Mouse (Mus musculus): ENCODE measurements around the gene Gbf1. TPM values are rescaled to one million over a fixed set of nuclear protein-coding genes. Genes with fewer than 3 reads are reported as not detected.

The Gbf1 gene
- total and polyA plus RNA-seq, 3 experiments = 23.7 to 400 (median 54.1) TPM

DNA sequence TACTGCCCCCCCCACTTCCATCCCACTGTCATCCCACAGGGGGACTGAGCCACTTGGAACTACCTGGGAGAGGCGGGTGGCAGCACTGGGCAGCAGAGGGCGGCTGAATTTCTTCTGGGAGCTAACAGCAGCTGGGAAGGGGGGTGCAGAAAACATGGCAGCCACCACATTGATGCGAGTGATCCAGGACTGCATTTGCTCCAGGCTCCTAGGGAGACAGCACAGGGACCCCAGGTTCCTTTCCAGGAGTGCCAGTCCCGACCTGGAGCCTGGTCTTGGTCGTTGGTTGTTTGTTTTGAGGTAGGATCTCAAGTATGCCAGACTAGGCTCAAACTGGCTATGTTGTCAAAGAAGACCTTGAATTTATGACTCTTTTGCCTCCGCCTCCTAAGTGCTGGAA lies 161.3 kb downstream of the Gbf1 start:
- Histone ChIP-seq H3K9me3 (replicated peaks; ENCODE audit: insufficient read depth, low read length) (no peaks in the 10 kb centered on the region), H3K79me2 (ENCODE audit: control insufficient read depth, insufficient read depth, low read length, poor library complexity) (no peaks in the 10 kb centered on the region), H3K27me3 (ENCODE audit: control insufficient read depth in 1 of 2, insufficient read depth in 2 of 2, low read length in 2 of 2) (no peaks in the 10 kb centered on the region), H3K4me1 (ENCODE audit: control insufficient read depth in 1 of 2, insufficient read depth in 2 of 2, low read length in 2 of 2) (peaks cover 14 to 30% of the 10 kb centered on the region in 2 experiments), H3K27ac (ENCODE audit: control insufficient read depth, low read depth, low read length) (no peak overlapping the region), H3K4me3 (ENCODE audit: control insufficient read depth in 1 of 2, insufficient read depth in 1 of 2, low read depth in 2 of 2, low read length in 2 of 2) (no peak overlapping the region), H3K9ac (ENCODE audit: control insufficient read depth, low read depth, low read length, poor library complexity, severe bottlenecking) (no peak overlapping the region), H3K36me3 (ENCODE audit: control insufficient read depth in 1 of 2, insufficient read depth in 2 of 2, low read length in 2 of 2) (peaks cover 0 to 16% of the 10 kb centered on the region in 2 experiments; a peak in 2 of 4 replicates)
- DNase-seq (ENCODE audit: low read depth, low spot score) = no peak
- 0 out of 4 replicates have a peak, but pooled peaks of 1 of the 2 experiments have one; percentile 12 for TF ChIP-seq POLR2A (IDR thresholded peaks at IDR 0.05; ENCODE audit: control insufficient read depth in 1 of 2, insufficient read depth in 1 of 2, low read depth in 1 of 2, low read length in 2 of 2, poor library complexity in 1 of 2)
- no peak for TF ChIP-seq ELF1 (IDR thresholded peaks at IDR 0.05; ENCODE audit: low read depth, low read length)
- TF ChIP-seq SIN3A (IDR thresholded peaks at IDR 0.05; ENCODE audit: low read length) = no peak

DNA sequence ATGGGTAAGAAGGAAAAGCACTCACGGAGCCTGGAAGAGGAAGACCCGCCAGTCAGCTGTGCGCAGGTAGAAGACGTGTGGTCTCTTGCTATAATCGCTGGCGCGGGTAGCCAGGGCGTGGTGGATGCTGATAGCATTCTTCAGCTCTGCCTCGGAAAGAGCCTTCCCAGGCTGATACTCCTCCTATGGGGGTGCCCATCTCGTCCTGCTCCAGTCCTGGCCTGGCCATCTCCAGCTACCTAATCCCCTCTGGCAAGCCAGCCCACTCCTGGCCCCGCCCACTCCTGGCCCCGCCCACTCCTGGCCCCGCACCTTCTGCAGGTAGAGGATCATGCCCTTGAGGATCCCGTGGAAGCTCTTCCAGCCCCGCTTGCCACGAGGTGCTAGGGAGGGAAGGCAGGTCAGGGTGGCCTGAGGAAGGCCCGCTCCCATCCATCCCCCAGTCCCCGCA lies 161.9 kb downstream of the Gbf1 start:
- Histone ChIP-seq H3K27me3 (ENCODE audit: control insufficient read depth in 1 of 2, insufficient read depth in 2 of 2, low read length in 2 of 2) (no peaks in the 10 kb centered on the region), H3K4me3 (ENCODE audit: control insufficient read depth in 1 of 2, insufficient read depth in 1 of 2, low read depth in 2 of 2, low read length in 2 of 2) (peak overlapping the region; percentile 7 to 27; a peak in 3 of 4 replicates), H3K4me1 (ENCODE audit: control insufficient read depth in 1 of 2, insufficient read depth in 2 of 2, low read length in 2 of 2) (peaks cover 14 to 30% of the 10 kb centered on the region in 2 experiments), H3K36me3 (ENCODE audit: control insufficient read depth in 1 of 2, insufficient read depth in 2 of 2, low read length in 2 of 2) (peaks cover 0 to 16% of the 10 kb centered on the region in 2 experiments; a peak in 2 of 4 replicates), H3K27ac (ENCODE audit: control insufficient read depth, low read depth, low read length) (no peak overlapping the region; the same call in 1 of the 2 replicates), H3K79me2 (ENCODE audit: control insufficient read depth, insufficient read depth, low read length, poor library complexity) (no peaks in the 10 kb centered on the region), H3K9me3 (replicated peaks; ENCODE audit: insufficient read depth, low read length) (no peaks in the 10 kb centered on the region), H3K9ac (ENCODE audit: control insufficient read depth, low read depth, low read length, poor library complexity, severe bottlenecking) (peak overlapping the region; percentile 40)
- TF ChIP-seq BHLHE40 (IDR thresholded peaks at IDR 0.05; ENCODE audit: borderline replicate concordance, low read depth, low read length) (no peak), MAZ (IDR thresholded peaks at IDR 0.05; ENCODE audit: low read depth, low read length) (0 out of 2 replicates have a peak, but pooled peaks have one; percentile 7), JUND (IDR thresholded peaks at IDR 0.05; ENCODE audit: low read depth, low read length) (no peak), MXI1 (IDR thresholded peaks at IDR 0.05; ENCODE audit: low read depth, low read length) (0 out of 2 replicates have a peak, but pooled peaks have one; percentile 47), POLR2AphosphoS5 (IDR thresholded peaks at IDR 0.05; ENCODE audit: borderline replicate concordance, low read depth, low read length) (no peak), SMC3 (IDR thresholded peaks at IDR 0.05; ENCODE audit: low read depth, low read length) (no peak), ZKSCAN1 (IDR thresholded peaks at IDR 0.05; ENCODE audit: low read depth, low read length) (no peak), NRF1 (IDR thresholded peaks at IDR 0.05; ENCODE audit: insufficient read depth, low read depth, low read length, poor library complexity, severe bottlenecking) (0 out of 2 replicates have a peak, but pooled peaks have one; percentile 24), MAFK (IDR thresholded peaks at IDR 0.05; ENCODE audit: borderline replicate concordance, low read depth, low read length) (no peak), GATA1 (IDR thresholded peaks at IDR 0.05; ENCODE audit: low read depth, low read length) (peak; percentile 37; the same call in 1 of the 2 replicates), MEF2A (IDR thresholded peaks at IDR 0.05; ENCODE audit: extremely low read depth, insufficient replicate concordance, low read depth, low read length, poor library complexity, severe bottlenecking) (no peak), ZNF384 (IDR thresholded peaks at IDR 0.05; ENCODE audit: low read depth, low read length) (no peak), EP300 (IDR thresholded peaks at IDR 0.05; ENCODE audit: low read depth in 1 of 2, low read length in 2 of 2) (peak; percentile 63 to 67), HCFC1 (IDR thresholded peaks at IDR 0.05; ENCODE audit: low read depth, low read length) (no peak), SIN3A (IDR thresholded peaks at IDR 0.05; ENCODE audit: low read length) (peak; percentile 54; the same call in 1 of the 2 replicates), TAL1 (IDR thresholded peaks at IDR 0.05; ENCODE audit: low read length) (peak; percentile 70), TCF12 (IDR thresholded peaks at IDR 0.05; ENCODE audit: low read depth, low read length) (peak; percentile 66), POLR2A (IDR thresholded peaks at IDR 0.05; ENCODE audit: control insufficient read depth in 1 of 2, insufficient read depth in 1 of 2, low read depth in 1 of 2, low read length in 2 of 2, poor library complexity in 1 of 2) (peak in 1 of 2 experiments; percentile 20; a peak in 1 of 4 replicates), RCOR1 (IDR thresholded peaks at IDR 0.05; ENCODE audit: low read depth, low read length) (no peak; the same call in 1 of the 2 replicates), ETS1 (IDR thresholded peaks at IDR 0.05; ENCODE audit: low read depth, low read length) (peak; percentile 67), KAT2A (conservative IDR thresholded peaks at IDR 0.05; ENCODE audit: low read depth, low read length) (no peak), ZC3H11A (IDR thresholded peaks at IDR 0.05; ENCODE audit: low read depth, low read length) (no peak), MYB (IDR thresholded peaks at IDR 0.05; ENCODE audit: low read depth, low read length) (no peak), TBP (IDR thresholded peaks at IDR 0.05; ENCODE audit: low read depth, low read length) (no peak)
- DNase-seq (ENCODE audit: low read depth, low spot score) = peak; percentile 64

Measured in MEL (cell line).